Mouse (Mus musculus) CH12.LX (cell line): ENCODE results near the gene Gli2.

Experiments
- BHLHE40 ChIP-seq: IDR thresholded peaks from 2 replicates; pipeline ENCODE4 v1.6.1; 2011; ENCODE audit warnings: mild to moderate bottlenecking, low read depth, low read length, improper control_type of control experiment
- CHD2 ChIP-seq: IDR thresholded peaks from 2 replicates; pipeline ENCODE4 v1.6.1; 2011; ENCODE audit warnings: low read length, improper control_type of control experiment
- CTCF ChIP-seq, 2 experiments: IDR thresholded peaks in 1 of 2; conservative IDR thresholded peaks in 1 of 2; 2 replicates each; pipeline ENCODE4 v1.5.1; 2011 to 2012; ENCODE audit warnings: low read depth in 2 of 2, low read length in 2 of 2, improper control_type of control experiment in 1 of 2, inconsistent platforms in 1 of 2, mild to moderate bottlenecking in 1 of 2, moderate library complexity in 1 of 2
- E2F4 ChIP-seq: IDR thresholded peaks from 2 replicates; pipeline ENCODE4 v1.6.1; 2011; ENCODE audit warnings: low read depth, low read length, improper control_type of control experiment; ENCODE audit not compliant: insufficient replicate concordance
- ELF1 ChIP-seq: IDR thresholded peaks from 2 replicates; pipeline ENCODE4 v1.6.1; 2014; ENCODE audit warnings: low read depth, mild to moderate bottlenecking, inconsistent platforms, low read length, improper control_type of control experiment
- EP300 ChIP-seq: IDR thresholded peaks from 2 replicates; pipeline ENCODE4 v1.6.1; 2011; ENCODE audit warnings: low read length, improper control_type of control experiment
- HCFC1 ChIP-seq: IDR thresholded peaks from 2 replicates; pipeline ENCODE4 v1.6.1; 2012; ENCODE audit warnings: low read depth, mild to moderate bottlenecking, inconsistent platforms, low read length, improper control_type of control experiment
- MAX ChIP-seq: IDR thresholded peaks from 2 replicates; pipeline ENCODE4 v1.6.1; 2011; ENCODE audit warnings: low read length, improper control_type of control experiment
- POLR2A ChIP-seq: IDR thresholded peaks from 2 replicates; pipeline ENCODE4 v1.6.1; 2011; ENCODE audit warnings: low read depth, mild to moderate bottlenecking, improper control_type of control experiment, low read length
- POLR2AphosphoS2 ChIP-seq: IDR thresholded peaks from 2 replicates; pipeline ENCODE4 v1.6.1; 2011; ENCODE audit warnings: low read depth, low read length, improper control_type of control experiment
- RCOR1 ChIP-seq: conservative IDR thresholded peaks from 2 replicates; pipeline ENCODE4 v1.6.1; 2012; ENCODE audit warnings: low read depth, mild to moderate bottlenecking, inconsistent platforms, low read length, improper control_type of control experiment
- TCF12 ChIP-seq: IDR thresholded peaks from 2 replicates; pipeline ENCODE4 v1.6.1; 2014; ENCODE audit warnings: low read depth, mild to moderate bottlenecking, inconsistent platforms, low read length, improper control_type of control experiment
- ZC3H11A ChIP-seq: IDR thresholded peaks from 2 replicates; pipeline ENCODE4 v1.6.1; 2012; ENCODE audit warnings: low read depth, mild to moderate bottlenecking, inconsistent platforms, low read length, improper control_type of control experiment
- ZNF384 ChIP-seq: IDR thresholded peaks from 2 replicates; pipeline ENCODE4 v1.6.1; 2012; ENCODE audit warnings: low read depth, low read length, improper control_type of control experiment, inconsistent platforms

- TF ChIP-seq ZC3H11A: no peak
- no peak for TF ChIP-seq CTCF (conservative IDR thresholded peaks at IDR 0.05 in 1 of 2, IDR thresholded peaks at IDR 0.05 in 1 of 2; ENCODE audit: low read depth in 2 of 2, low read length in 2 of 2)
- TF ChIP-seq POLR2AphosphoS2: no peak
- no peak for TF ChIP-seq EP300
- no peak for TF ChIP-seq E2F4
- TF ChIP-seq TCF12: no peak
- TF ChIP-seq CHD2: no peak
- TF ChIP-seq BHLHE40: no peak
- TF ChIP-seq HCFC1: no peak
- no peak for TF ChIP-seq POLR2A
- TF ChIP-seq MAX: no peak
- TF ChIP-seq RCOR1: no peak
- no peak for TF ChIP-seq ELF1
- TF ChIP-seq ZNF384: no peak
These were observed 22.1 kb upstream of the Gli2 start for GRCm38 (mm10) chr1:119075500-119075899.
